10 mouse cellular contexts compared by ENCODE assay signal in the genomic region with DNA sequence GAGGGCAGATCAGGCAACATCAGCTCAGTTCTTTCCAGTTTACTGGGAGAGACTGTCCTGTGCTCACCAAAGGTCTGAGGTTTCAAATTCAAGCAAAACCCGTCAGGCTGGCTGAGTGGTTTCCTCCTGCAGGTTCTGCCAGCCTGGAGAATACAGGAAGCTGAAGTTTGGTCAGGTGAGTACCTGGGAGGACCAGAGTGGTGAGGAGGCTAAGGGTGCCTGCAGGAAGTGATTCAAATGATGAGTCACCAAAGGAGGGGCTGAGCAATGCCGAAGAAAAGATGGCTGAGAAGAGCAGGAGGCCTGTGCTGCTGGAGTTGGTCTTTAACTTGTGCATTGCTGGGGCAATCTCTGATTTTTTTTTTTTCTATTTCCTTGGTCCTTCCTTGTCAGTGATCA. TPM values are rescaled to one million over a fixed set of nuclear protein-coding genes. Genes with fewer than 3 reads are reported as not detected.
DNase-seq lines count a peak whose midpoint lies in the region; ATAC-seq and TF ChIP-seq lines count a peak whose summit lies in the region.
"Had no signal": no experiment of that assay in that cellular context is flagged by ENCODE, and none has a peak within 500 bp of the region (broad histone marks: within the 10 kb centered on the region; RNA-seq: fewer than 3 reads in every experiment).

No protein-coding gene starts in this region.

- H3K27ac ChIP-seq in bone marrow macrophage, adult 2 months (ENCODE audit: insufficient read depth, low read depth, low read length): peak overlapping the region; percentile 65
- H3K27ac ChIP-seq in limb, embryonic 10.5 days: no peak overlapping the region

- DNase-seq in urinary bladder, adult 2 months (ENCODE audit: low spot score): peak; percentile 41
- no peak for DNase-seq in urinary bladder, postnatal 10 days (ENCODE audit: low spot score)
- DNase-seq in limb, embryonic 10.5 days (ENCODE audit: low spot score): no peak
- DNase-seq in layer of hippocampus, adult 18-20 months (ENCODE audit: low spot score in 2 of 2): no peak
- DNase-seq: heart, postnatal 4 days; kidney, postnatal 14 days had no signal

- H3K36me3 ChIP-seq in megakaryocyte, embryonic 14.5 days (replicated peaks; ENCODE audit: low read length): no peaks in the 10 kb centered on the region
- H3K36me3 ChIP-seq in limb, embryonic 10.5 days: no peaks in the 10 kb centered on the region

- peaks cover 9% of the 10 kb centered on the region for H3K9me3 ChIP-seq in megakaryocyte, embryonic 14.5 days
- H3K9me3 ChIP-seq in limb, embryonic 10.5 days (replicated peaks): peaks cover 8% of the 10 kb centered on the region

- peaks cover 35% of the 10 kb centered on the region for H3K4me1 ChIP-seq in bone marrow macrophage, adult 2 months (ENCODE audit: control insufficient read depth, insufficient read depth, low read length)
- H3K4me1 ChIP-seq in megakaryocyte, embryonic 14.5 days: peaks cover 50% of the 10 kb centered on the region
- H3K4me1 ChIP-seq in limb, embryonic 10.5 days: peaks cover 8% of the 10 kb centered on the region

- ATAC-seq in frontal cortex, adult (ENCODE audit: low TSS enrichment): no peak

- TF ChIP-seq CTCF in bone marrow macrophage, adult 2 months (IDR thresholded peaks at IDR 0.05; ENCODE audit: low read depth, low read length): no peak

- no peaks in the 10 kb centered on the region for H3K27me3 ChIP-seq in megakaryocyte, embryonic 14.5 days (replicated peaks)
- peaks cover 29% of the 10 kb centered on the region for H3K27me3 ChIP-seq in limb, embryonic 10.5 days (ENCODE audit: low read depth, poor library complexity, severe bottlenecking)

- no peak for TF ChIP-seq POLR2A in bone marrow macrophage, adult 2 months (IDR thresholded peaks at IDR 0.05; ENCODE audit: borderline replicate concordance, low read depth, low read length)

- H3K4me3 ChIP-seq in bone marrow macrophage, adult 2 months (ENCODE audit: insufficient read depth, low read length): no peak overlapping the region
- peak overlapping the region; percentile 36 for H3K4me3 ChIP-seq in megakaryocyte, embryonic 14.5 days (replicated peaks)
- no peak overlapping the region for H3K4me3 ChIP-seq in limb, embryonic 10.5 days

- WGBS in limb, embryonic 10.5 days: 74% methylated on average over 2 of the region's 2 CpGs

RNA-seq across cellular contexts. Expression of a gene that starts 4.5 kb away (rescaled TPM):
- 0.06 and 0.07 TPM in 2 replicates for polyA plus RNA-seq in urinary bladder, adult 2 months (2012; rRNA removed)
- 0.20 and 0.48 TPM in 2 replicates for polyA plus RNA-seq in bone marrow macrophage, adult 2 months (2012; ENCODE audit: insufficient read depth, insufficient read length, missing spikeins)
- polyA plus RNA-seq in megakaryocyte, embryonic 14.5 days (2012; ENCODE audit: insufficient read depth, low replicate concordance): 0.15 TPM in 1 of 2 replicates, not detected in the other
- 0.05 TPM in 1 of 2 replicates, not detected in the other for polyA plus RNA-seq in limb, embryonic 10.5 days (2016; fragmentation: Nextera tagmentation; extraction: Ambion mirVana)
- total RNA-seq in layer of hippocampus, adult 18-20 months (2021): under 1 TPM; 0.41 to 0.89 TPM
- total RNA-seq: heart, postnatal 4 days had no signal
- polyA plus RNA-seq: embryonic facial prominence, embryonic 11.5 days had no signal

RNA-seq across cellular contexts. Expression of a gene that starts 9.4 kb away (rescaled TPM):
- 3.3 and 7.9 TPM in 2 replicates for polyA plus RNA-seq in urinary bladder, adult 2 months (2012; rRNA removed)
- polyA plus RNA-seq in bone marrow macrophage, adult 2 months (2012; ENCODE audit: insufficient read depth, insufficient read length, missing spikeins): 22.1 and 35.5 TPM in 2 replicates
- polyA plus RNA-seq in megakaryocyte, embryonic 14.5 days (2012; ENCODE audit: insufficient read depth, low replicate concordance): 30.6 and 132 TPM in 2 replicates
- 10.6 and 10.8 TPM in 2 replicates for polyA plus RNA-seq in limb, embryonic 10.5 days (2016; fragmentation: Nextera tagmentation; extraction: Ambion mirVana)
- total RNA-seq in layer of hippocampus, adult 18-20 months (2021): 10 to 100 TPM; 19.6 to 20.7 TPM

RNA-seq across cellular contexts. Expression of a gene that starts 41.1 kb away (rescaled TPM):
- polyA plus RNA-seq in urinary bladder, adult 2 months (2012; rRNA removed): 172 and 208 TPM in 2 replicates
- 187 and 189 TPM in 2 replicates for polyA plus RNA-seq in bone marrow macrophage, adult 2 months (2012; ENCODE audit: insufficient read depth, insufficient read length, missing spikeins)
- 161 and 318 TPM in 2 replicates for polyA plus RNA-seq in megakaryocyte, embryonic 14.5 days (2012; ENCODE audit: insufficient read depth, low replicate concordance)
- 197 and 216 TPM in 2 replicates for polyA plus RNA-seq in limb, embryonic 10.5 days (2016; fragmentation: Nextera tagmentation; extraction: Ambion mirVana)
- total RNA-seq in layer of hippocampus, adult 18-20 months (2021): 100 to 1,000 TPM; 293 to 307 TPM
